Mouse (Mus musculus): ENCODE data around the gene Meioc. TPM values are rescaled to one million over a fixed set of nuclear protein-coding genes. Genes with fewer than 3 reads are reported as not detected.

Meioc gene
- polyA plus RNA-seq, 1 experiment from 2014 or later = 1.1 TPM

- no peak overlapping the region for H3K4me3 ChIP-seq
- ATAC-seq (ENCODE audit: low FRiP score, low read depth) = no peak
- no peak overlapping the region for H3K9ac ChIP-seq
- peaks cover 33% of the 10 kb centered on the region for H3K4me1 ChIP-seq
- no peaks in the 10 kb centered on the region for H3K36me3 ChIP-seq
- H3K4me2 ChIP-seq (replicated peaks) = no peak overlapping the region
- no peaks in the 10 kb centered on the region for H3K9me3 ChIP-seq
- no peak overlapping the region for H3K27ac ChIP-seq
- no peaks in the 10 kb centered on the region for H3K27me3 ChIP-seq
- 55% methylated on average over 10 of the region's 10 CpGs for WGBS
Measured at GRCm38 (mm10) chr11:102643891-102644382, 19.6 kb upstream of the Meioc start.

GRCm38 (mm10) chr11:102646226-102646625 is 17.3 kb upstream of the Meioc start:
- Histone ChIP-seq H3K4me3 (no peak overlapping the region), H3K9ac (no peak overlapping the region), H3K9me3 (no peaks in the 10 kb centered on the region), H3K27me3 (no peaks in the 10 kb centered on the region), H3K36me3 (no peaks in the 10 kb centered on the region), H3K4me2 (replicated peaks) (no peak overlapping the region), H3K27ac (no peak overlapping the region), H3K4me1 (peaks cover 29% of the 10 kb centered on the region)
- ATAC-seq (ENCODE audit: low FRiP score, low read depth) = no peak
- 85% methylated on average over 13 of the region's 13 CpGs for WGBS

- H3K27ac ChIP-seq = peak overlapping the region; percentile 49; the same call in 1 of the 2 replicates
- WGBS = 44% methylated on average over 12 of the region's 12 CpGs
- peak overlapping the region; percentile 12 for H3K4me2 ChIP-seq (replicated peaks)
- H3K27me3 ChIP-seq = no peaks in the 10 kb centered on the region
- ATAC-seq (ENCODE audit: low FRiP score, low read depth) = peak; percentile 85
- no peak overlapping the region for H3K9ac ChIP-seq
- H3K36me3 ChIP-seq = no peaks in the 10 kb centered on the region
- no peak overlapping the region for H3K4me3 ChIP-seq
- H3K4me1 ChIP-seq = peaks cover 32% of the 10 kb centered on the region
- no peaks in the 10 kb centered on the region for H3K9me3 ChIP-seq
Measured at GRCm38 (mm10) chr11:102647885-102648284, 15.6 kb upstream of the Meioc start.

- H3K4me3 ChIP-seq = no peak overlapping the region
- H3K27me3 ChIP-seq = no peaks in the 10 kb centered on the region
- no peak overlapping the region for H3K9ac ChIP-seq
- H3K4me1 ChIP-seq = peaks cover 50% of the 10 kb centered on the region
- no peaks in the 10 kb centered on the region for H3K36me3 ChIP-seq
- WGBS = under 1% methylated on average over 9 of the region's 9 CpGs
- 0 out of 2 replicates have a peak, but pooled peaks have one; percentile 44 for ATAC-seq (ENCODE audit: low FRiP score, low read depth)
- H3K27ac ChIP-seq = no peak overlapping the region
- peak overlapping the region; percentile 28; the same call in 1 of the 2 replicates for H3K4me2 ChIP-seq (replicated peaks)
- no peaks in the 10 kb centered on the region for H3K9me3 ChIP-seq
Measured at GRCm38 (mm10) chr11:102651381-102651780, 12.1 kb upstream of the Meioc start.

- no peaks in the 10 kb centered on the region for H3K9me3 ChIP-seq
- ATAC-seq (ENCODE audit: low FRiP score, low read depth) = no peak
- peaks cover 41% of the 10 kb centered on the region for H3K4me1 ChIP-seq
- no peak overlapping the region for H3K27ac ChIP-seq
- no peaks in the 10 kb centered on the region for H3K36me3 ChIP-seq
- H3K27me3 ChIP-seq = no peaks in the 10 kb centered on the region
- H3K4me3 ChIP-seq = no peak overlapping the region
- H3K9ac ChIP-seq = no peak overlapping the region
- WGBS = 80% methylated on average over 3 of the region's 3 CpGs
- H3K4me2 ChIP-seq (replicated peaks) = no peak overlapping the region
Measured at GRCm38 (mm10) chr11:102652844-102653243, 10.7 kb upstream of the Meioc start.

GRCm38 (mm10) chr11:102655888-102656287 is 7.6 kb upstream of the Meioc start:
- no peak overlapping the region for H3K27ac ChIP-seq
- H3K4me2 ChIP-seq (replicated peaks) = no peak overlapping the region
- H3K9me3 ChIP-seq = no peaks in the 10 kb centered on the region
- peaks cover 27% of the 10 kb centered on the region for H3K4me1 ChIP-seq
- ATAC-seq (ENCODE audit: low FRiP score, low read depth) = no peak
- 65% methylated on average over 8 of the region's 8 CpGs for WGBS
- no peaks in the 10 kb centered on the region for H3K36me3 ChIP-seq
- no peaks in the 10 kb centered on the region for H3K27me3 ChIP-seq
- no peak overlapping the region for H3K4me3 ChIP-seq
- no peak overlapping the region for H3K9ac ChIP-seq

GRCm38 (mm10) chr11:102656326-102656926 is 7.1 kb upstream of the Meioc start:
- Histone ChIP-seq H3K4me1 (peaks cover 27% of the 10 kb centered on the region), H3K36me3 (no peaks in the 10 kb centered on the region), H3K9ac (no peak overlapping the region), H3K4me3 (no peak overlapping the region), H3K27me3 (no peaks in the 10 kb centered on the region), H3K4me2 (replicated peaks) (no peak overlapping the region), H3K9me3 (no peaks in the 10 kb centered on the region), H3K27ac (no peak overlapping the region)
- ATAC-seq (ENCODE audit: low FRiP score, low read depth) = no peak; the same call in 1 of the 2 replicates
- WGBS = 22% methylated on average over 4 of the region's 4 CpGs

- no peak overlapping the region for H3K4me2 ChIP-seq (replicated peaks)
- H3K4me3 ChIP-seq = no peak overlapping the region
- H3K27ac ChIP-seq = no peak overlapping the region
- peaks cover 25% of the 10 kb centered on the region for H3K4me1 ChIP-seq
- H3K9ac ChIP-seq = no peak overlapping the region
- ATAC-seq (ENCODE audit: low FRiP score, low read depth) = no peak
- WGBS = 41% methylated on average over 6 of the region's 6 CpGs
- H3K9me3 ChIP-seq = no peaks in the 10 kb centered on the region
- H3K27me3 ChIP-seq = no peaks in the 10 kb centered on the region
- no peaks in the 10 kb centered on the region for H3K36me3 ChIP-seq
Measured at GRCm38 (mm10) chr11:102656931-102657330, 6.6 kb upstream of the Meioc start.

- H3K9me3 ChIP-seq = peaks cover 14% of the 10 kb centered on the region
- WGBS = 58% methylated on average over 27 of the region's 33 CpGs
- peaks cover 42% of the 10 kb centered on the region for H3K27me3 ChIP-seq
- no peaks in the 10 kb centered on the region for H3K36me3 ChIP-seq
- H3K9ac ChIP-seq = no peak overlapping the region
- H3K27ac ChIP-seq = no peak overlapping the region
- H3K4me2 ChIP-seq (replicated peaks) = peak overlapping the region; percentile 40
- no peak for ATAC-seq (ENCODE audit: low FRiP score, low read depth)
- peak overlapping the region; percentile 28 for H3K4me3 ChIP-seq
- H3K4me1 ChIP-seq = no peaks in the 10 kb centered on the region
Measured at GRCm38 (mm10) chr11:102665151-102665550, 1.6 kb downstream of the Meioc start.

GRCm38 (mm10) chr11:102665637-102666435 is 2.3 kb downstream of the Meioc start:
- WGBS = 46% methylated on average over 75 of the region's 84 CpGs
- Histone ChIP-seq H3K4me3 (peak overlapping the region; percentile 28), H3K36me3 (no peaks in the 10 kb centered on the region), H3K9ac (no peak overlapping the region), H3K27me3 (peaks cover 42% of the 10 kb centered on the region), H3K9me3 (peaks cover 14% of the 10 kb centered on the region), H3K4me1 (no peaks in the 10 kb centered on the region), H3K4me2 (replicated peaks) (peak overlapping the region; percentile 40), H3K27ac (no peak overlapping the region)
- no peak for ATAC-seq (ENCODE audit: low FRiP score, low read depth)

GRCm38 (mm10) chr11:102690162-102690561 is 26.6 kb downstream of the Meioc start:
- H3K27ac ChIP-seq = no peak overlapping the region
- H3K36me3 ChIP-seq = peaks cover 48% of the 10 kb centered on the region
- ATAC-seq (ENCODE audit: low FRiP score, low read depth) = 0 out of 2 replicates have a peak, but pooled peaks have one; percentile 36
- H3K4me2 ChIP-seq (replicated peaks) = no peak overlapping the region
- H3K4me3 ChIP-seq = no peak overlapping the region
- H3K9ac ChIP-seq = no peak overlapping the region
- H3K9me3 ChIP-seq = no peaks in the 10 kb centered on the region
- H3K27me3 ChIP-seq = no peaks in the 10 kb centered on the region
- 59% methylated on average over 6 of the region's 6 CpGs for WGBS
- no peaks in the 10 kb centered on the region for H3K4me1 ChIP-seq

GRCm38 (mm10) chr11:102695289-102695688 is 31.8 kb downstream of the Meioc start:
- WGBS = 88% methylated on average over 7 of the region's 7 CpGs

More at GRCm38 (mm10) chr11:102695289-102695688, 31.8 kb downstream of the Meioc start:
- Histone ChIP-seq H3K27me3 (no peaks in the 10 kb centered on the region), H3K4me3 (no peak overlapping the region), H3K36me3 (peaks cover 24% of the 10 kb centered on the region), H3K9me3 (no peaks in the 10 kb centered on the region), H3K9ac (no peak overlapping the region), H3K4me1 (peaks cover 15% of the 10 kb centered on the region), H3K27ac (no peak overlapping the region), H3K4me2 (replicated peaks) (no peak overlapping the region)
- ATAC-seq (ENCODE audit: low FRiP score, low read depth) = no peak

Measured in limb, embryonic 13.5 days (tissue).